Mouse (Mus musculus) thymus, postnatal 10 days (tissue): ENCODE results near the gene Rtkn2.
"Not testable (repeated sequence)": the region's sequence is repeated elsewhere in the genome, so short reads cannot be mapped to it uniquely, and the experiment has no call there.

Experiments
- DNase-seq, 2 experiments: peaks; one replicate each; pipeline ENCODE4 v3.0.0; 2021; ENCODE audit warnings: low spot score in 2 of 2

Rtkn2 gene

DNA sequence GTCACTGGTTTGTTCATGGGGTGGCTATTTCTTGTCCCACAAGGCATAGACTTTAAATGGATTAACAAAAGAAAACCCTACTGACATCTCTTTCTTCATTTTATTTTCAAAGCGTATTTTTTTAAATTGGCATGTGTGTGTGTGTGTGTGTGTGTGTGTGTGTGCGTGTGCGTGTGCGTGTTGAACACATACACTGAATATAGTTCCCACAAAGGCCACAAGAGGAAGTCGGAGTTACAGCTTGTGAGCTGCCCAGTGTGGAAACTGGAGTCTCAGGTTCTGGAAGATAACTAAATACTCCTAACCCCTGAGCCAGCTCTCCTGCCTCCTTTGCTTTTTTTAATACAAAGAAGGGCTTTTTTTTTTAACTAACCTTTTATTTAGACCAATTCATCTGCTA is 95.8 kb downstream of the Rtkn2 start:
- DNase-seq = no peak

DNA sequence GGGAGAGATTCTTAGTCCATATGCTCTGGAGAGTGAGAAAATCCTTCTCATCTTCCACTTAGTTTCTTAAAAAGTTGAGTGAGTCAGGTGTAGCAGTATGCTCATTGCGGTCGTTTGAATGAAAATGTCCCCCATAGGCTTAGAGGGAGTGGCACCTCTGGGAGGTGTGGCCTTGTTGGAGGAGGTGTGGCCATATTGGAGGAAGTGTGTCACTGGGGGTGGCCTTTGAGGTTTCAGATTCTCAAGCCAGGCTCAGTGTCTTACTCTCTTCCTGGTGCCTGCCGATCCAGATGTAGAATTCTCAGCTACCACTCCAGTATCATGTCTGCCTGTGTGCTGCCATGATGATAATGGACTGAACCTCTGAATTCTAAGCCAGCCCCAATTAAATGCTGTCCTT is 99.3 kb downstream of the Rtkn2 start:
- DNase-seq = no peak

DNA sequence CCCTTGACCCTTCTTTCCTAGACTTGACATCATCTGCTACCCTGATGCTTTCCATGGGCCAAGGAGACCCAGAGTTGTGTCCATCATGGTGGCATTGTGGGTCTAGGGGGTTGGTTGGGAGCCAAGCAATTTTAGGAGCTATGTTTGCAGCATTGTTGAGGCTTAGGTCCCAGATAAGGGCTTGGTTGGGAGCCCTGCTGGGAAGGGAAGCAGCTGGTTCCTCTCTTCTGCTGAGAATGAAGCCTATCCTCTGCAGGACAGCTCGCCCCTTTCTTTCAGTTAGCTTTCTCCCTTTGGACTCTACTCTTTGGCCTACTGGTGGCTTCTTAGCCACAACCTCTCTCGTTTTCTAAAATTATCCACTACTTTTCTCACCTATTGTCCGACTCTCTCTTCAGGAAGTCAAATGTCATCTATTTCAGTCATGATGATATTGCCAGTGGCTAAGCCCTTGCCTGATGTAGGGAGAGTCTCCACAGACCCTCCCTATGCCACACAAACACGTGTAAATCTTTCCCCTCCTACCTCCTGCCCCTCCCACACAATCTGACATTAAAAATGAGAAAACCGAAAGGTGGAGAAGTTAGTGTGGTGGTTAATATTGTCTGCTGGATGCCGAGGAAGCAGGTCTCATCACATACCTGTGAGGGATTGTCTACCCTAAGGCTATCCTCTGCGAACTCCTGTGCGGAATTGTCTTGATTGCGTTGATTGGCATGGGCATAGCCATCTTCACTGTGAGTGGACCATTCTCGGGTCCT is 100.7 kb downstream of the Rtkn2 start:
- no peak for DNase-seq

DNA sequence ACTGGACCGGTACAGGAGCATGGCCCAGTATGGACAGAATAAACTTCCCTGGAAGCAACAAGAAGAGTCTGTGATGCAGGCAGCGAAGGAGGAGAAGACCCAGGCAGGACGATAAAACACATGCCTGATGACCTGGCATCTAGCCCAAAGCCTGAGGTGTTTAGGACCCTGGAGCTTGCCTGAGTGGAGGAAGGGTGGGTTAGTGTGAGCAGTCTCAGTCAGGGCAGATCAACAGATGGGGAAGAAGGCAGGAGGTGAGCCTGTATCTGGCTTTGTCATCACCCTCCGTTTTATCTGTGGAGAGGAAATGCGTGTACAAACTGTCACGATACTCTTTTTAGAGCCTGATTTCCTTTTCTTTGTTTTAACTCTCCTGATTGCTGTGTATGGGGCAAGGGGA is 102.3 kb downstream of the Rtkn2 start:
- peak; percentile 44 to 52 for DNase-seq

DNA sequence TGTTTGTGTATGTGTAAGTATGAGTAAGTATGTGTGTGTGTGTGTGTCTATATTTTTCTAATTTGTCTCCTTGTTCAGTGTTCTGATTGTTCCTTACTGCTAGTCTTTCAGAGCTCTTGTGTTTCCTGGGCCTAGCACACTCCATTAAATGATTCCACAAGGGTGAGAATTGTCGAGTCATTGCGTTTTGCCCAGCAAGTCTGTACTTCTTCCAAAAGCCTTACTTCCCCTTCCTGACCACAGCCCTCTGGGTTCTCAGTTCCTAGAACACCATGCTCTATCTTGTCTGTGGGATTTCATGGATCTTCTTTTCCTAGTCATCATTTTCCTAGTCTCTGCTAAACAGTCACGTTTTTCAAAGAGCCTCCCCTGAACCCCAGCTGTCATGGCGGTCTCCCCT is 106.2 kb downstream of the Rtkn2 start:
- no peak for DNase-seq

DNA sequence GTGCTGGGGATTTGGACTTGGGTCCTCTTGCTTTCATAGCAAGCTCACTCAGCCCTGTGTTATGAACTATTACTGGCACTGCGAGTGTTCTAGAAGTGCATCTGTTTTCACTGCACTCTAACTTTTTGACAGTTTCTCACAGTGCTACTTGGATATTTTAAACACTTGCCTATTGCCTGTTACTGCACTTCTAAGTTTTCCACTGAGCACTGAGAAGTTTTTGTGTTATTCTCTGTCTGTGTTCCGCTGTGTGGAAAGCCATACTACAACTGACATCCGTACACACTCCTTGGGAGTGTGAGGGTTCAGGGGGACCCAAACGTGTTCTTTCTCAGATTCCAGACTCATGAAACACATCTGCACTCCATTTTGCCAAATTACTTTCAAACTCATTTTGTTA is 107.6 kb downstream of the Rtkn2 start:
- no peak for DNase-seq

DNA sequence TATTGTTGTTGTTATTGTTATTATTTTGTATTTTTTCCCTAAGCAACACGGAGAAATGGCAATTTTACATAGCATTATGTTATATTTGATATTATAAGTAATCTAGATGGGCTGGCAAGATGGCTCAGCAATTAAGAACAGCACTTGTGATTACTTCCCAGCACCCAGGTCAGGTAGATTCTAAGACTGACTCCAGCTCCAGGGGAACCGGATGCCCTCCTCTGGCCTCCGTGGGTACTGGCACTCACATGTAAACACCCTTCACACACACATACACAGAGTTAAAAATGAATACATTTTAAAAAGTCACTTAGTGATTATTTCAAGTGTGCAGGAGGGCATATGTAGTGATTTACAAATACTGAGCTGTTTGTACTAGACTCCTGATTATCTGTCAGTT is 108.4 kb downstream of the Rtkn2 start:
- DNase-seq = no peak

DNA sequence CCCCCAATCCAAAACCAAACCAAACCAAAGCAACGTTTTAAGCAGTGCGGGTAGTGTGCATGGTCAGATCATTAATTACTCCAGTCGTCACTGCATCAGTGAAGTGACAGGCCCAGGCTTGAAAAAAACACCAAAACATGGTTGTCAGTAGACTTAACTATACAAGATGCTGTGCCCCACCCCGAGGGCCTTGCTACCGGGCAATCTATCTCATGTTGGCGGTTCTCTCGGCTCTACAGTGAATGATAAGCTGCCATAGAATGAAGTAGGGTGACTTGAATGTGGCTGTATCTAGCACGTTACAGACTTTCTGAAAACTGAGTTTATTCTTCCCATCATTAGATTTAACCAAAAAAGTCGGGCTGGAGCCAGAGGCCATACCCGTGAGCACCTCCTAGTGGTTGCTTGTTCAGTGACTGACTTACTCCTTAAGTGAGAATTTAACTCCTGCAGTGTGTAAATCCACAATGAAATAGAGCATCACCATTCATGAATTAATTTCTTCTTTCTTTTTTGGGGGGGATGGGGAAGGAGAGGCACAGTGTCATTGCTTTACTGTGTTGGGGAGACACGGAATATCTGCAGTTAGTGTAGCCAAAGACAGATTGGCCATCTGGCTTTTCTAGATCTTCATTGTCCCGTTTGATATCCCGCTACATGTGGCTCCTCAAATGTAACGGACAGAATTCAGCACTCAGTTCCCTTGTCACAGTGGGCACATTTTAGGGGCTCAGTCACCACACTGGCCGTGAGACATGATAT is 110.2 kb downstream of the Rtkn2 start:
- peak in 1 of 2 experiments; percentile 41 for DNase-seq

DNA sequence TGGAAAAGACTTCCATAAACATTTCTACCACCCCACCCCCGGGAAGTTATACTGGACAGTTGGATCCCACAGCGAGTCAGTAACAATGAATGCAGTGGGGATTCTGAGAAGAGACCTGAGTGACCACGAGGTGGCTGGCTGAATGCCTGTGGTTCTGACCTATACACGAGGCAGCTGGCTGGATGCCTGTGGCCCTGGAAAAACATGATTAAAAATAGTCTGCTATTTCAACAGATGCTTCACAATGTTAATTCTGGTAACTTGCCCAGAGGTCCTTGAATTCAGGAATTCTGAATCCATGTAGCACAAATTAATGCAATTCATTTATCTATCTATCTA is 110.8 kb downstream of the Rtkn2 start:
- DNase-seq = no peak

DNA sequence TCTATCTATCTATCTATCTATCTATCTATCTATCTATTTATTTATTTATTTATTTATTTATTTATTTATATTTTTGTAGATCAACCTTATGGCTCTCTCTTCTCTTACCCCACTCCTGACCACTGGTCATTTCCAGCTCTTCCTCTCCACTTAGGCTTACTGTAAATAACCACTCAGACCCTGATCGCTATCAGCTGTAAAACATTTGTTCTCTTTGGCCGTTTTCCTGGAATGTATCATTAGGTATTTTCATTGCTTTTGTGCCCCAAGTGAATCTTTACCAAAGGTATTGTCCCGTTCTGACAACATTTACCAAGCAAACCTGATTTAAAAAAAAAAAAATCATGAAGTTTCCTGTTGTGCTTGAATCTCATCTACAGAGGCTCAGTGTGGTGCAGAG is 111.2 kb downstream of the Rtkn2 start:
- no peak for DNase-seq

DNA sequence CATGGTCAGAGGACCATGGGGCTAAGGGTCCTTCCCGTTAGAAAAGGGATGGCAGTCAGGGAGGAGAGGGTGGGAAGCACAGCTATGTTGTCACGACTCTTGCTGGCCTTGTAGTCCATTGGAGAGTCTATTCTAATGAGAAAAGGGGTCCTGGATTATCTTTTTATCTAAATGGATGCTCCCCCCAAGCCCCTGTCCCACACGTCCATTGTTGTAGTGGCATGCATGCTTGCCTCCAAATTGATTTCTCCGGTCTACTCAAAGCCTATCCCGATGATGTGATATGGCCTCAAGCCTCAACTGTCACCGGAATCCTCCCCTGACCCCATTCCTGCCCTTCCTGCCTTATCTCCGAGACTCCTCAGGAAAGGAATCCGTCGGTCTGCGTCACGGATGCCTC is 111.6 kb downstream of the Rtkn2 start:
- no peak for DNase-seq

DNA sequence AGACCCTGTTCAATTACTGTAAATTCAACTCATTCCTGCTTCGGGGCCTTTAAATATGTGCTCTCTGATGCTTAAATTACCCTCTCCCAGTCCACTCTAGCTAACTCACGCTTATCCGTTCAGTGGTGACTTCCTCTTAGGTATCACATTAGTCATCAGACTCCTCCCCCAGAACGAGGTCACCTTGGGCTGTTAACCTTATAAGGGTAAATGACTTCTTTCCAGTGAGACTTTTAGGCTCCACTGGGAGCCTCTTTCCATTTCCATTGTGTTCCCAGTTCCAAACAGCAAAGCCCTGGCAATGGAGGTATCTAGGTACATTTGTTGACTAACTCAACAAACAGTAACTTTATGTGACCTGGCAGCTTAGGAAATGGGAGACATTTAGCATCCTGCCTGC is 112.5 kb downstream of the Rtkn2 start:
- no peak for DNase-seq

DNA sequence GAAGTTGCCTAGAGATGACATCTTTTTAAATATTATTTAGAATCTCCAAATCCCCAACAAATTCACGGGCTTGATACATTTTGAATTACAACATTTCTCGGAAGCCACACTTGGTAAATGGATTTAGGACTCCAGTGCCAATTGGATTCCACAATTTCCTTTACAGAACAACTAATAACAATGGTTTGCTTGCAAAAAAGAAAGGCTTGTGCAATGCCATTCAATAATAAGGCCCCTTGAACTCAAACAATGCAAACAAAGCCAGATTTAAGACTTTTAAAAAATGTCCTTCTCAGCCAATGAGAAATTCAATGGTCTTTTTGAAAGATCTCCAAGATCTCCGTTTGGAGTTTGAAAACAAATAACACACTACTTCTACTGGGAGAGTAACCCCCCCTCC is 114.1 kb downstream of the Rtkn2 start:
- DNase-seq = no peak

DNA sequence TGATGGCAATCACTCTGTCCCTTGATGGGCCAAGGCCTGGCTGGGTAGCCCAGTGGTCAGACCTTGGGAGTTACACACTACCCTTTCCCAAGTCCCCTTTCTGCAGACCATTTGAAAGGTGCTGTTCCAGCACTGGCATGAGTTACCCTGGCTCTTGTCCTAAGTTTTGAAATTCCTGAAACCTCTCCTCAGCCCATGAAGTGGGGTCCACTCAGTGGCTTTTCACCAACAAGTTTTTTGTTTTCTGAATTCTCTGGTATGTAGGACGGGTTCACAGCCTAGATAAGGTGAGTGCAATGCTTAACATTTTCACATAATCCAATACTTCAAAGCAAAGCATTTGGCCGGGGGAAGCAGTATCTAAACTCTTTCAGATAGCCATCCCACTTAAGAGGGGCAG is 115.8 kb downstream of the Rtkn2 start:
- DNase-seq = no peak

DNA sequence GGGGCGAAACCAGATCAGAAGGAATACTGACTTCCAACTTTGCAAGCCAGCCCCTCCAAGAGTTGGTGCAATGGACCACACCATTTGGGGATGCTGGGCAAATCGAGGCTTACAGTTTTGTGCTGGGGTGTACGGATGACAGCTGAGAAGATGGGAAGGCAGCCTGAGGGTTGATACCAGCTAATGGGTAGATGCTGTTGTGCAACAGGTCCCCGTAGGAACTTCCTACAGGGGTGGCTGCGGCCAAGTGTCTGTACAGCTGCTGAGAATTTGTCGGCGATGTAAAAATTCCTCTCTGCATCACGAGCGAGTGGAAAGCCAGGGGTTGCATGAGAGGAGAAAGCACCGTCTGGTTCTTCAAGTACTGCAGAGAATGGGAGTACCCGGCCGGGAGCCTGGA is 117.0 kb downstream of the Rtkn2 start:
- no peak for DNase-seq

DNA sequence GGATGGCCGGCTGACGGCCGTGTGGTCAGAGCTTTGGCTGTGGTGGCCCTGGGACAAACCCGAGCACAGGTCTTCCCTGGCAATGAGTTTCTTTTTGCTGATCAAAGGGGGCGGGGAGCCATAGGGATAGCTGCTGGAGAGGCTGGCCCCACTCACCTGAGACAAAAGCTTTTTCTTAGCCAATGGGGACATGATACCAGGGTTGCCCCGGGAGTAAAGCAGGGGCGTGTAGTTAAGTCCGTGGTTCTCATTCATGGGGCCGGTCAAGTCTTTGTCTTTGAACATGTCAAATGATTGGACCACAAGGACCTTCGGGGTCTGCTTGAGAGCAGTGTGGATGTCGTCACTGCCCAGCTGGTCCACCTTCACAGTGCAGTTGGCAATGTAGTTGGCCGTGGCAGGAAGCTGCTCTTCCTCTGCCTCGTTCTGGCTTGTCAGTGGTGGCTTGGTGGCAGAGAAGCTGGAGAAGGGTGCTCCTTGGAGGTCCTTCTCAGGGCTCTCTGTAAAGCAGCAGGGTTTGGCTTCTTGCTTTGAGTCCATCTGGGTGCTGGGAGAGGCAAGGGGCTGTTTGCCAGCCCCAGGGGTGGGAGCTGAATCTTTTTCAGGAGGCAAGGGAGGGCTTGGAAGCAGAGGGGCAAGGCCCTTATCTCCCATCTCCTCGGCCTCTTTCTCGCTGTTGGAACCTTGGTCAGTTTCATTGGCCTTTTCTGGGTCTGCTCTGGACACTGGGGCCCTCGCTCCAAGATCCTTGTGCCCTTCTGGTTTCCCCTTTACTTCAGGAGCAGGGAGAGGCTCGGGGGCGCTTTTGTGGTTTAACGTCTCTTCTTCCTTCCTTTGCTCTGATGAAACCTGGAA is 118.7 kb downstream of the Rtkn2 start:
- no peak for DNase-seq

DNA sequence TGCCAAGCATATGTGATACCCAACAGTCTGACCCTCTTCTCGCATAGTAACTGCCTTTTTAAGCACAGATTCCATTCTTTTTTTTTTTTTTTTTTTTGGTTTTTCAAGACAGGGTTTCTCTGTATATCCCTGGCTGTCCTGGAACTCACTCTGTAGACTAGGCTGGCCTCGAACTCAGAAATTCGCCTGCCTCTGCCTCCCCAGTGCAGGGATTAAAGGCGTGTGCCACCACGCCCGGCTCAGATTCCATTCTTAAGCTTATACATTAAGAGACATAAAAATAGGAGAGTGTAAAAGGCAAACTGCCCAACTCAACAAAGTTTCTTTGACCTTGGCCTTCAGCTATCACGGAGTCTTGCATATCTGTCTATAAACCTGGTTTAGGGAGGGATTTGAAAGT is 120.4 kb downstream of the Rtkn2 start:
- DNase-seq = not testable (repeated sequence)

DNA sequence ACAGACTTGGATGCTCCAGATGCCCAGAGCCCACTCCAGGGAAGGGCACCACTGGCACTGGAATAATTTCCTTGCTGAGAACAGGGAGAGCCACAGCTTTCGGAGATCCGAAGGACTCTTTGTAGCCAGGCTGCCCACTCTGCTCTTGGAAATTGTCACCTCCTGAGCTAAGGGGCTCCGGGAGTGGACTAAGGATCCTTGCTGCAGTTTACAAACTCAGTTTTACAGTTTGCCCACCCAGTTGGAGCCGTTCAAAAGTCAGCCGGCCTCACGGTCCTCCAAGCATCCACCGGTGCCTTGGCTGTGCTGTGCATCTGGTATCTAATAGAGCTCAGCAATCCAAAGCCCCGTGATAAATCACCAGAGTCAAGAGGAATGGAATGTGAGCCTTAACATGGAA is 121.1 kb downstream of the Rtkn2 start:
- DNase-seq = no peak

DNA sequence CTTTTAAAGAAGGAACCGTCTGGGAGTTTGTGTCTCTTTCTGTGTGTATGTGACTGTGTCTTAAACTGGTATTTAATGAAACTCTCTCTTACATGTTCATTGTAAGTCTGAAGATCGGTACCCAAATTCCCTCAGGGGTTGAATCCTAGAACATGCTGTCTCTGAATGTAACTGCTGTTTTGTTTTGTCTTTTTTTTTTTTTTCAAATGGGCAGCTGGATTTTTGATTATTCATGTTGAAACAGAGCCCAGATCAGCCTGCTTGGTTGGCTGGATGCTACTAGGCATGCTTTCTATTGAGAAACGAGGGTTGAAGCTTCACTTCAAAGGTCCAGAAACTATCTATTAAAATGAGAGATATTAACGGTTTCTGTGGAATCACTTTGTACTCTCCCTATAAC is 121.9 kb downstream of the Rtkn2 start:
- DNase-seq = no peak

DNA sequence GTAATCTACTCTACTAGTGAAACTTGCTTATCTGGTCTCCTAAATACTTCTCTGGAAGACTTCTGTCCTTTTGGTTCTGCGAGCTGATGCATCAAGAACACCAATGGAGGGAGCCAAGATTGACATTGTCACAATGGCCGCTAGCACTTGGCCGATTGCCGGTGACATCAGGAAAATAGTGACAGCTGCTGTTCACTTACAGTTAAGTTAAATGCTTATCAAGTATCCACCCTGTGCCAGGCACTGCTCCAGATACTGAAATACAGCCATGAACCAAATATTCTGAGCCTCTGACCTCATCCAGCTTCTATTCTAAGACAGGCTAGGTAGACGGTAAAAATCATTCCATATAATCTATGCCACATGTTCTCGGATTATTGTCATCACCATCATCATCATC is 123.2 kb downstream of the Rtkn2 start:
- no peak for DNase-seq

DNA sequence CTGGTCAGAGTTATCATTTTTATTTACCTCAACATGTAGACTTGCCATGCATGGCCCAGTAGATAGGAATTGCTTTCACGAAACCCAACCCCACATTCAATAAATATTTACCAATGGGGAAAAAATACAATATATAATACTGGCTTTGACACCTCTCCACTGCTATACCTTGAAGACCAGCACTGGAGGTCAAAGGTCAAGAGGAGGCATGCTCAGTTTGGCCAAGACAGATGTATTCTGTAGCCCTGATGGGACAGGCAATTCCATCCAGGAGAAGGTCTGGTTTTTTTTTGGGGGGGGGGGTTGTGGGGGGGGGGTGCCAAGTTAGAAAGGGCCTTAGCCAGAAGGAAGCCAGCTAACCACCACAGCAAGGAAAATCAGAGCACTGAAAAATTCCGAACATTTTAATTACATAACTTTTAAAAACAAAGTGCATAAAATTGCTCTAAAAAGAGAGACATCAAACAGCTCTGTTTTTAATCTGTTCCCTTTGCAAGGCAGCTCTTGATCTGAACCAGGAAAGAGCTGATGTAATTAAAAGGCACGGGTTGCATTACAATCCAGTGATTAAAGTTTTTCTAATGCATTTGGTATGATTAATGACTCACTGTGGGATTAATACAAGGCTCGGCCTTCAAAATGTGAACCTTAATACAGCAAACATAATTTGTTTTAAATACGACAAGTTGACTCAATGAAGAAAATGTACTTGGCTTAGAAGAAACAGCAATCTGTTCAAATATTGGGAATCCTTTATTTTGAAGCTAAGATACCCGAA is 123.9 kb downstream of the Rtkn2 start:
- DNase-seq = no peak

DNA sequence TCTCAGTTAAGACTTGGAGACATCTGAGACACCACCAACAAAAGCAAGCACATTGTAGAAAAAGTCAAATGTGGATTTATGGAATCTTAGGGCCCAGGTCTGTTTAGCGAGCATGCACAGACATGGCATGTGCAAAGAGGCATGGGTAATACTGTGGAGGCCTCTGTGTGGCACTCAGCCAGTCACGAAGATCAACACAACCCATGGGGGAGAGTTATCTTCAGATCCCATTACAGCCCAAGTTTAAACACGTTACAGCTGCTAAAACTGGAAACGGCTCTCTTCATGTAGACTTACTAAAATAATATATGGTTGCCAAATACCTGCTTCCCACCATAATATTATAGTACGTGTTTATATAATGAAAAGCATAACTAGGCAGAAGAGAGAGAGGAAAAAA is 124.6 kb downstream of the Rtkn2 start:
- no peak for DNase-seq
